Mouse (Mus musculus) heart, embryonic 15.5 days (tissue): ENCODE results near the gene Gm20517. TPM values are rescaled to one million over a fixed set of nuclear protein-coding genes. Genes with fewer than 3 reads are reported as not detected.

Experiments used
- ATAC-seq: fragments of 200-750 bp; cut with Nextera tagmentation; replicated peaks from 2 replicates; pipeline ENCODE4 v1.8.0; 2017; ENCODE audit warnings: low read depth, moderate TSS enrichment; ENCODE audit not compliant: insufficient number of reproducible peaks, insufficient read depth, low FRiP score
- H3K27ac ChIP-seq: fragments of 300-500 bp; sonication (generic); 2 replicates; pipeline ENCODE4 v1.5.1; 2015; ENCODE audit warnings: mild to moderate bottlenecking, inconsistent platforms
- H3K27me3 ChIP-seq: fragments of 300-500 bp; sonication (generic); 2 replicates; pipeline ENCODE4 v1.6.1; 2015; ENCODE audit warnings: inconsistent platforms
- H3K36me3 ChIP-seq: fragments of 300-500 bp; sonication (generic); 2 replicates; pipeline ENCODE4 v1.6.1; 2015; ENCODE audit warnings: mild to moderate bottlenecking, inconsistent platforms
- H3K4me1 ChIP-seq: fragments of 300-500 bp; sonication (generic); replicated peaks from 2 replicates; pipeline ENCODE4 v1.6.1; 2015; ENCODE audit warnings: inconsistent platforms
- H3K4me2 ChIP-seq: fragments of 300-500 bp; sonication (generic); 2 replicates; pipeline ENCODE4 v1.6.1; 2015; ENCODE audit warnings: inconsistent platforms, mild to moderate bottlenecking, moderate library complexity
- H3K4me3 ChIP-seq: fragments of 300-500 bp; sonication (generic); 2 replicates; pipeline ENCODE4 v1.5.1; 2015; ENCODE audit warnings: mild to moderate bottlenecking, inconsistent platforms
- H3K9ac ChIP-seq: fragments of 300-500 bp; sonication (generic); 2 replicates; pipeline ENCODE4 v1.6.1; 2015; ENCODE audit warnings: mild to moderate bottlenecking, inconsistent platforms
- H3K9me3 ChIP-seq: fragments of 300-500 bp; sonication (generic); replicated peaks from 2 replicates; pipeline ENCODE4 v1.6.1; 2016; ENCODE audit warnings: inconsistent platforms
- WGBS: fragments of 180-500 bp; shearing (Covaris S2); methylation state at CpG from one replicate; pipeline ENCODE4 v1.1.7; 2015; ENCODE audit warnings: mixed read lengths; 5-methylcytosine and 5-hydroxymethylcytosine counted together
- polyA plus RNA-seq: library from polyadenylated mRNA; unstranded; fragments of >200 nt; fragmentation: Nextera tagmentation; extraction: Ambion mirVana; gene quantifications from 2 replicates; pipeline ENCODE4 v1.2.1, GENCODE M21; 2015

Gene Gm20517
- polyA plus RNA-seq, 1 experiment from 2014 or later: 0.60 TPM

GRCm38 (mm10) chr17:47658741-47659243 lies 47.4 kb downstream of the Gm20517 start:
- no peak for ATAC-seq
- no peak overlapping the region for H3K4me2 ChIP-seq
- no peaks in the 10 kb centered on the region for H3K36me3 ChIP-seq
- H3K27ac ChIP-seq: no peak overlapping the region
- no peaks in the 10 kb centered on the region for H3K9me3 ChIP-seq
- no peaks in the 10 kb centered on the region for H3K27me3 ChIP-seq
- H3K4me1 ChIP-seq: no peaks in the 10 kb centered on the region
- H3K4me3 ChIP-seq: no peak overlapping the region
- WGBS: 70% methylated on average over 3 of the region's 3 CpGs
- H3K9ac ChIP-seq: no peak overlapping the region

DNA sequence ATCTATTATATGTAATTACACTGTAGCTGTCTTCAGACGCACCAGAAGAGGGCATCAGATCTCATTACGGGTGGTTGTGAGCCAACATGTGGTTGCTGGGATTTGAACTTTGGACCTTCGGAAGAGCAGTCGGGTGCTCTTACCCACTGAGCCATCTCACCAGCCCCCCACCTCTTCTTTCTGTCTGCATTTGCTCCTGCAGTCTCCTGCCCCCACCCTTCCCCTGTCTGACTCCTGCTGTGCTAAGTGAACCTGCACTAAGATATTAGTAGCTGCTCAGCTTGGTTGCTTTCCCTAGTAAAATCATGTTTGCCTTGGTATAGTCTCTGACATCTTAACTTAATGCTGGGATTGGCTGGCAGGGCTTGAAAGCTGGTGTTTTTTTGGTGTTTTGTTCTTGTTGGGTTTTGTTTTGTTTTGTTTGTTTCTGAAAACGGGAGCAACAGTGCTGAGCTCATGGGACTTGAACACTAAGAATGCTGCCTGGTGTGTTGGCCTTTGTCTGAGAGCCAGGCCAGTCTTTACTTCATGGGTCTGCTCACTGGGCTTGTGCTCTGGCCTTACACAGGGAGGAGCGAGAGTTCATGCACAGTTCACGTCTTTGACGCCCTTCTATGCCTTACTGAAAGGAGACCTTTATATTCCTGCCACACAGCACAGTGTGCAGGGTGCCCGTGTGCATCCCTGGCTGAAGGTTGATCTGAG lies 51.8 kb downstream of the Gm20517 start:
- H3K27me3 ChIP-seq: no peaks in the 10 kb centered on the region
- H3K27ac ChIP-seq: no peak overlapping the region
- H3K36me3 ChIP-seq: no peaks in the 10 kb centered on the region
- no peak overlapping the region for H3K4me2 ChIP-seq
- no peak overlapping the region for H3K4me3 ChIP-seq
- 64% methylated on average over 9 of the region's 9 CpGs for WGBS
- no peak; the same call in 1 of the 2 replicates for ATAC-seq
- H3K9me3 ChIP-seq: no peaks in the 10 kb centered on the region
- no peak overlapping the region for H3K9ac ChIP-seq
- no peaks in the 10 kb centered on the region for H3K4me1 ChIP-seq

GRCm38 (mm10) chr17:47664474-47664873 lies 53.1 kb downstream of the Gm20517 start:
- no peak for ATAC-seq
- WGBS: 62% methylated on average over 7 of the region's 7 CpGs
- H3K27ac ChIP-seq: no peak overlapping the region

GRCm38 (mm10) chr17:47669166-47669565 lies 57.8 kb downstream of the Gm20517 start:
- peaks cover 13% of the 10 kb centered on the region for H3K4me1 ChIP-seq
- WGBS: 68% methylated on average over 4 of the region's 4 CpGs
- no peak overlapping the region for H3K4me3 ChIP-seq

More at GRCm38 (mm10) chr17:47664474-47664873, 53.1 kb downstream of the Gm20517 start:
- Histone ChIP-seq H3K4me2 (no peak overlapping the region), H3K36me3 (no peaks in the 10 kb centered on the region), H3K4me1 (no peaks in the 10 kb centered on the region), H3K9me3 (no peaks in the 10 kb centered on the region), H3K9ac (no peak overlapping the region), H3K4me3 (no peak overlapping the region), H3K27me3 (no peaks in the 10 kb centered on the region)

GRCm38 (mm10) chr17:47671988-47672310 lies 60.6 kb downstream of the Gm20517 start:
- Histone ChIP-seq H3K27me3 (0 out of 2 replicates have a peak, but pooled peaks cover 4% of the 10 kb centered on the region), H3K27ac (no peak overlapping the region), H3K9ac (peak overlapping the region; percentile 52), H3K4me1 (peaks cover 13% of the 10 kb centered on the region), H3K36me3 (no peaks in the 10 kb centered on the region), H3K9me3 (no peaks in the 10 kb centered on the region), H3K4me3 (peak overlapping the region; percentile 49), H3K4me2 (peak overlapping the region; percentile 83)
- peak; percentile 32; the same call in 1 of the 2 replicates for ATAC-seq
- WGBS: 20% methylated on average over 14 of the region's 14 CpGs

More at GRCm38 (mm10) chr17:47669166-47669565, 57.8 kb downstream of the Gm20517 start:
- ATAC-seq: no peak
- H3K4me2 ChIP-seq: no peak overlapping the region
- H3K9ac ChIP-seq: no peak overlapping the region
- H3K27ac ChIP-seq: no peak overlapping the region
- 0 out of 2 replicates have a peak, but pooled peaks cover 4% of the 10 kb centered on the region for H3K27me3 ChIP-seq
- H3K9me3 ChIP-seq: no peaks in the 10 kb centered on the region
- no peaks in the 10 kb centered on the region for H3K36me3 ChIP-seq

GRCm38 (mm10) chr17:47672311-47673111 lies 61.1 kb downstream of the Gm20517 start:
- peak overlapping the region; percentile 52 for H3K9ac ChIP-seq
- 0 out of 2 replicates have a peak, but pooled peaks cover 4% of the 10 kb centered on the region for H3K27me3 ChIP-seq
- peaks cover 13% of the 10 kb centered on the region for H3K4me1 ChIP-seq
- peak overlapping the region; percentile 49 for H3K4me3 ChIP-seq
- peak overlapping the region; percentile 83 for H3K4me2 ChIP-seq
- ATAC-seq: peak; percentile 81
- H3K36me3 ChIP-seq: no peaks in the 10 kb centered on the region
- H3K9me3 ChIP-seq: no peaks in the 10 kb centered on the region
- WGBS: 5% methylated on average over 68 of the region's 68 CpGs
- H3K27ac ChIP-seq: no peak overlapping the region

- no peaks in the 10 kb centered on the region for H3K9me3 ChIP-seq
These were observed 65.2 kb downstream of the Gm20517 start for GRCm38 (mm10) chr17:47676581-47676980.

DNA sequence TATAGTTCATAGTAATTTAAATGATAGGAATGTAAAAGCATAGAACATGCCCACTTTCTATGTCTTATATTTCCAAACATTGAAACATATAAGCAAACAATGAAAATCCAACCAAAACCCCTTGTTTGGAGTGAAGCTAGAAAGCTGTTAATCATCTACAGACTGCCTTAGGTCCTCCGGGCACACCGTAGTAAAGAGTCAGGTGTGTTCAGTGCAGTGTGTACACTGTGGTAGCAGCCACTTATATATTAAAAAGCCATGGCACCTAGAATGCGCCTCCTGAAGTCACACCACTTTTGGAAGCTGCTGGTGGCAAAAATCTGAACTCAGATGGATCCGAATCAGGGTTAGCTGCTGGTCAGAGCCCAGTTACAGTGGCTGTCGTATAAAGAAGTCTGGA lies 66.8 kb downstream of the Gm20517 start:
- ATAC-seq: no peak
- Histone ChIP-seq H3K27ac (no peak overlapping the region), H3K9me3 (no peaks in the 10 kb centered on the region), H3K36me3 (peaks cover 36% of the 10 kb centered on the region), H3K4me3 (no peak overlapping the region), H3K4me1 (peaks cover under 1% of the 10 kb centered on the region; the same call in 1 of the 2 replicates), H3K9ac (no peak overlapping the region), H3K27me3 (no peaks in the 10 kb centered on the region), H3K4me2 (no peak overlapping the region)
- 90% methylated on average over 5 of the region's 5 CpGs for WGBS

More at GRCm38 (mm10) chr17:47676581-47676980, 65.2 kb downstream of the Gm20517 start:
- Histone ChIP-seq H3K4me1 (peaks cover 13% of the 10 kb centered on the region), H3K27ac (no peak overlapping the region), H3K27me3 (0 out of 2 replicates have a peak, but pooled peaks cover 4% of the 10 kb centered on the region), H3K9ac (no peak overlapping the region), H3K4me2 (no peak overlapping the region), H3K36me3 (peaks cover 21% of the 10 kb centered on the region), H3K4me3 (no peak overlapping the region)
- 21% methylated on average over 9 of the region's 9 CpGs for WGBS
- no peak for ATAC-seq

DNA sequence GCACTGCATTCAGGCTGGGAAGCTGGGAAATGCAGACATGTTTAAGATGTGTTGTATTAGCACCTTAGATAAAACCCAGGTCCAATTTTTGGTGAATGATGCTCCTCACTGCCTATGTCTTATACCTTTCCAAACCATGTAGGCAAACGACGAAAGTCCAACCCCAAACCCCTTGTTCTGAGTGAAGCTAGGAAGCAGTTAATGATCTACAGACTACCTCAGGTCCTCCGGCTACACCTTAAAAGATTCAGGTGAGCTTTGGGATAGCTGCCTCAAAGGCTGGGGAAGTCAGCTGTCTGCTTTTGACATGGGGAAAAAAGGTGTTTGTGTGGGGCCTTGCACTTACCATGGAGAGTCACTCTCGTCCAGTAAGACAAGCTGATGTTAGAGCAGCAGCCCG lies 67.3 kb downstream of the Gm20517 start:
- Histone ChIP-seq H3K9ac (no peak overlapping the region), H3K4me1 (no peaks in the 10 kb centered on the region), H3K4me3 (no peak overlapping the region), H3K27me3 (no peaks in the 10 kb centered on the region), H3K36me3 (peaks cover 38% of the 10 kb centered on the region), H3K9me3 (no peaks in the 10 kb centered on the region), H3K4me2 (no peak overlapping the region), H3K27ac (no peak overlapping the region)
- ATAC-seq: no peak
- WGBS: 84% methylated on average over 5 of the region's 5 CpGs

DNA sequence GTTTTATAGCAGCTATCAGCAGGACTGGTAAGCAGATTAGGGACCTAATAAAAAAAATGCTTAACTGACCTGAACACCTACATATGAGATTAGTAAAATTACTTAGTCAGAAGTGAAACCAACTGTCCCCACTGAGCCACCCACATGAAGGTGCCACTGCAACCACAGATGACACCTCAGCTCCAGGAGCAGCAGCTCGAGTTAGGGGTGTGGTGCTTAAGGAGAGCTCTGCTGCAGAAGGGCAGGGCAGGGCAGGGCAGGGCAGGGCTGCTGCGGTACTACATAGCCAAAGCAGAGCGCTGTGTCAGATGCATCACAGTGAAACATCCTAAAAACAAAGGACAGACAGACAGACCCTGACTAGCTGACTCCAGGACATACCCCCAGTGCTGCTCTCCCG lies 71.4 kb downstream of the Gm20517 start:
- Histone ChIP-seq H3K36me3 (peaks cover 54% of the 10 kb centered on the region), H3K4me2 (no peak overlapping the region), H3K27me3 (no peaks in the 10 kb centered on the region), H3K27ac (no peak overlapping the region), H3K9me3 (no peaks in the 10 kb centered on the region), H3K4me1 (peaks cover 8% of the 10 kb centered on the region), H3K4me3 (no peak overlapping the region), H3K9ac (no peak overlapping the region)
- ATAC-seq: no peak
- WGBS: 83% methylated on average over 4 of the region's 4 CpGs
